Comparison of ENCODE assay signal across 20 mouse cellular contexts in the genomic region with DNA sequence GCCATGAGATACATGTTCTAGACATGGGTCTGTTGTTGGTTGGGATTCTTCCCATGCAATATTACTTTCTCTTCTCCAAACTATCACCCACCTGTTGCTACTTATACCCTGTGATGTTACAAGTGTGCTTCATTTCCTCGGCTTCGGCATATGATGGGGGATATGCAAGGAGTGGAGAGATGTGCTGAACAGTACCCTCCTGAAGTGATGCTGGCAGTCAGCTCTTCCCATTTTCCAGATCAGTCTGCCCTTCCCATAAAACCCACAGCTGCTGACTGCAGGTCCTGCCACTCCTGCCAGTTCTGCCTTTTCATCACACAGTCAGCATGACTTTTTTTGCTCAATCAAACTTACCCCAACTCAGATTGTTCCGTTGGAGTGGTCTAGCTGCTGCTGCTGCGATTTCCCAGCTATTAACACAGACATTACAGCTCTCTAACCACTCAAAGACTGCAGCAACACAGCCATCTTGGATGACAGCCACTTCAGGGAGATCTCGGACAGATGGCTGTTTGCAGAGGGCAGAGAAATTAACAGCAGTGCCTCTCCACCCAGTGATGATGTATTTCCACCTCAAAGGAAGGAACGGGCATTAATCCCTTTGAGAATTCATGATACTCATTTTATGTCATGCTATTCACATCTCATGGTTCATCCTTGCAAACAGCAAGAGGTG.
DNase-seq lines count a peak whose midpoint lies in the region; ATAC-seq and TF ChIP-seq lines count a peak whose summit lies in the region.
"Had no signal": no experiment of that assay in that cellular context is flagged by ENCODE, and none has a peak within 500 bp of the region (broad histone marks: within the 10 kb centered on the region; RNA-seq: fewer than 3 reads in every experiment).

No protein-coding gene starts in this region.

- no peaks in the 10 kb centered on the region for H3K27me3 ChIP-seq in forebrain, embryonic 15.5 days
- H3K27me3 ChIP-seq in forebrain, embryonic 12.5 days, result no peaks in the 10 kb centered on the region
- no peaks in the 10 kb centered on the region for H3K27me3 ChIP-seq in lung, embryonic 14.5 days (ENCODE audit: insufficient read depth, low read length)
- H3K27me3 ChIP-seq: CH12.LX; embryonic facial prominence, embryonic 13.5 days; liver, embryonic 12.5 days; lung, embryonic 15.5 days had no signal

- peak; percentile 46; the same call in 1 of the 2 replicates for ATAC-seq in forebrain, embryonic 15.5 days (replicated peaks)
- ATAC-seq in forebrain, embryonic 12.5 days (ENCODE audit: low FRiP score), result no peak
- ATAC-seq in lung, embryonic 14.5 days (ENCODE audit: insufficient read depth), result no peak
- ATAC-seq: liver, embryonic 12.5 days had no signal

- WGBS in forebrain, embryonic 15.5 days, result 64% methylated on average over 6 of the region's 6 CpGs
- 83% methylated on average over 6 of the region's 6 CpGs for whole genome bisulfite sequencing in forebrain, embryonic 12.5 days
- 67% methylated on average over 6 of the region's 6 CpGs for WGBS in lung, embryonic 14.5 days

- peak; percentile 3 for DNase-seq in lung, embryonic 14.5 days
- DNase-seq in lung, postnatal 36 days, result no peak
- DNase-seq in cerebellum, postnatal 10 days, result peak; percentile 83 to 84
- DNase-seq in embryo, embryonic 10.5 days (ENCODE audit: low spot score), result no peak
- DNase-seq in right cerebral cortex, postnatal 14 days, result no peak
- no peak for DNase-seq in gastrocnemius, adult 18-20 months (ENCODE audit: low spot score)
- DNase-seq: gastrocnemius, adult 2 months; heart, adult 18-20 months; kidney, adult 9 months; kidney, postnatal 36 days; midbrain, embryonic 14.5 days; retina, postnatal 1 day; thymus, postnatal 4 days had no signal

- H3K4me1 ChIP-seq in forebrain, embryonic 15.5 days, result no peaks in the 10 kb centered on the region
- no peaks in the 10 kb centered on the region for H3K4me1 ChIP-seq in forebrain, embryonic 12.5 days
- no peaks in the 10 kb centered on the region for H3K4me1 ChIP-seq in lung, embryonic 14.5 days (ENCODE audit: insufficient read depth)
- H3K4me1 ChIP-seq: embryonic facial prominence, embryonic 13.5 days; liver, embryonic 12.5 days; lung, embryonic 15.5 days had no signal

- H3K9me3 ChIP-seq in forebrain, embryonic 15.5 days, result no peaks in the 10 kb centered on the region
- H3K9me3 ChIP-seq in forebrain, embryonic 12.5 days, result no peaks in the 10 kb centered on the region
- H3K9me3 ChIP-seq in lung, embryonic 14.5 days (ENCODE audit: low read depth, low read length), result no peaks in the 10 kb centered on the region
- H3K9me3 ChIP-seq: embryonic facial prominence, embryonic 13.5 days; liver, embryonic 12.5 days; lung, embryonic 15.5 days had no signal

- no peaks in the 10 kb centered on the region for H3K36me3 ChIP-seq in forebrain, embryonic 15.5 days
- no peaks in the 10 kb centered on the region for H3K36me3 ChIP-seq in forebrain, embryonic 12.5 days (replicated peaks)
- no peaks in the 10 kb centered on the region for H3K36me3 ChIP-seq in lung, embryonic 14.5 days (ENCODE audit: insufficient read depth)
- H3K36me3 ChIP-seq: embryonic facial prominence, embryonic 13.5 days; liver, embryonic 12.5 days; lung, embryonic 15.5 days had no signal

- no peak for TF ChIP-seq CTCF in lung, embryonic 14.5 days (IDR thresholded peaks at IDR 0.05; ENCODE audit: low read depth)

- H3K4me2 ChIP-seq in forebrain, embryonic 15.5 days (replicated peaks), result no peak overlapping the region
- no peak overlapping the region for H3K4me2 ChIP-seq in forebrain, embryonic 12.5 days
- H3K4me2 ChIP-seq in lung, embryonic 14.5 days, result no peak overlapping the region
- H3K4me2 ChIP-seq: embryonic facial prominence, embryonic 13.5 days; liver, embryonic 12.5 days; lung, embryonic 15.5 days had no signal

- H3K4me3 ChIP-seq in forebrain, embryonic 15.5 days, result no peak overlapping the region
- no peak overlapping the region for H3K4me3 ChIP-seq in forebrain, embryonic 12.5 days (replicated peaks)
- no peak overlapping the region for H3K4me3 ChIP-seq in lung, embryonic 14.5 days (ENCODE audit: low read depth, low read length)
- H3K4me3 ChIP-seq: embryonic facial prominence, embryonic 13.5 days; gastrocnemius, adult 2 months; left cerebral cortex, adult 2 months; liver, embryonic 12.5 days; lung, embryonic 15.5 days had no signal

- H3K27ac ChIP-seq in forebrain, embryonic 15.5 days (replicated peaks), result no peak overlapping the region
- H3K27ac ChIP-seq in forebrain, embryonic 12.5 days, result no peak overlapping the region
- H3K27ac ChIP-seq in lung, embryonic 14.5 days (ENCODE audit: low read depth), result no peak overlapping the region
- H3K27ac ChIP-seq: embryonic facial prominence, embryonic 13.5 days; gastrocnemius, adult 2 months; left cerebral cortex, adult 2 months; liver, embryonic 12.5 days; lung, embryonic 15.5 days had no signal

- no peak overlapping the region for H3K9ac ChIP-seq in forebrain, embryonic 15.5 days (replicated peaks)
- H3K9ac ChIP-seq in forebrain, embryonic 12.5 days, result no peak overlapping the region
- no peak overlapping the region for H3K9ac ChIP-seq in lung, embryonic 14.5 days
- H3K9ac ChIP-seq: embryonic facial prominence, embryonic 13.5 days; liver, embryonic 12.5 days; lung, embryonic 15.5 days had no signal

Comparison
In these comparisons a context has a peak if more than half of its experiments do, and no peak if none do; other contexts are left out.
1. DNase-seq: peak in lung, embryonic 14.5 days (single experiment) and cerebellum, postnatal 10 days (2 of 2); none in lung, postnatal 36 days (single experiment), embryo, embryonic 10.5 days (single experiment), right cerebral cortex, postnatal 14 days (single experiment) and gastrocnemius, adult 18-20 months (single experiment).